Mouse (Mus musculus) testis, postnatal 14 days (tissue): ENCODE results near the gene Fam131a.
"Not testable (repeated sequence)": the region's sequence is repeated elsewhere in the genome, so short reads cannot be mapped to it uniquely, and the experiment has no call there.

Experiments used
- DNase-seq: peaks from one replicate; pipeline ENCODE4 v3.0.0; 2021; ENCODE audit warnings: low spot score

Fam131a gene

GRCm38 (mm10) chr16:20693111-20693701, at the start of gene Fam131a:
TSS of gene Fam131a (plus strand) at chr16:20693241.
- peak; percentile 82 for DNase-seq

- no peak for DNase-seq
Observed at GRCm38 (mm10) chr16:20643911-20644310, 49.1 kb upstream of the Fam131a start.

DNA sequence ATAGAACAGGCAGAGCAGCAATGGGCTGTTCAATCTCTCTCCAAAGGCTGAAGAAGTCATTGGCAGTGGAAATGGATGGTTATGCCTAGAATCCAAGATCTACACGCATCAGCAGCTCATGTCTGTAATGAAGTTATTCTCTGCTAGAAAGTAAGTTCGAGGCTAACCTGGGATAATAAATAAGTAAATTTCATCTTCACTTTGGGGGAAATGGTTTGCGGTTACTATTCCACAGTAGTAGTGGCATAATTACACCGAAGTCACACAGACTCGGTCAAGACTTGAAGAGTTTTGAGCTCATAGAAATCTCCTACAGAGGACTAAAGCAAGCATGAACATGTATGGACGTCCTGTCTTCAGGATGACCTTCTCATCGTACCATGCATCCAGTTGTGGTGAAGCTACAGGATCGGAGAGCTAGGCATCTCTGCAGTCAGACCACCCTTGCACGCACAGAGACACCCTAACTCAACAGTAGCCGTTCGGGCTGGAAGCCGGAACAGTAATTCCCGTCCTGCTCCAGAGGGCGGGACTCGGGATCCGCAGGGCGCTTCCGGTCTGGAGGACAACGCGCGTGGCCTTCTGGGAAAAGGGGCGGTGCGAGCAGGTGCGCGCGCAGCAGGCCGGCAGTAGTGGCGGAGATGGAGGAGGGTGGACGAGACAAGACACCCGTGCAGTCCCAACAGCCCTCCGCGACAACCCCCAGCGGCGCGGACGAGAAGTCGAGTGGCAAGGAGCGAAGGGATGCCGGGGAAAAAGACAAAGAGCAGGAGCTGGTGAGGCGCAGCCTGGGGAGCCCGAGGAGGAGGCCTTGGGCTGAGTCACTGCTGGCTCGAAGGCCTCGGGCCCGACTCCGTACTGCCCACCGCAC, 41.7 kb upstream of the Fam131a start, which contains the start of gene Psmd2:
Gene Psmd2, plus strand, starts transcription at position 577 of the 871 bp plus-strand sequence.
- DNase-seq = peak; percentile 97

DNA sequence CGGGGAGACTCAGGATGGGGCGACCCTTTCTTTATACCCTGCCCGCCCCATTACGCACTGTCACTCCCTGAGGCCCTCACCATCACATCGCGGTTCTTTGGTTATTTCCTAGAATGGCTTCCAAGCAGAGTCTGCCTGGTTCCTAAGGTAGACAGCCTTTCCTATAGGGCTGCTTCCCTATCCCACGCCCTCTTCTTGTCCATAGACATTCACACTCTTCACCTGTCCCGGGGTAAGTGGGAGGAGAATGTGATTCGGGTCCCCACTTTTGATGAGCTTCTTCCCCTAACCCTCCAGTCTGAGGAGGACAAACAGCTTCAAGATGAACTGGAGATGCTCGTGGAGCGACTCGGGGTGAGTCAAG, 41.1 kb upstream of the Fam131a start:
- DNase-seq = no peak

GRCm38 (mm10) chr16:20653315-20653714, 39.7 kb upstream of the Fam131a start:
- no peak for DNase-seq

DNA sequence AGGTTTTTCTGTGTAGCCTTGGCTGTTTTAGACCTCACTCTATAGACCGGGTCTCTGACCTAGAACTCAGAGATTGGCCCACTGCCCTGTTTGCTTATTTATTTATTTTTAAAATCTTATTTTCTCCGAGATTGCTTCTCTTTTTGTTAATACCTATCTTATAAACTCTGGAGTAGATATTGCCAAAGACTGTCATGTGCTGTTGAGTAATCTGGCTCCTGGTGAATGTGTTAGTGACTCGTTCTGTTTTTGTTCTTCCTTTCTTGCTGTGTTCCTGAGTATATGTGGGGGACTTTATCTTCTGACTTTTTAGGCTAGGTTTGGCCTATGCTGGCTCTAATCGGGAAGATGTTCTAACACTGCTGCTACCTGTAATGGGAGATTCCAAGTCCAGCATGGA, 35.4 kb upstream of the Fam131a start:
- DNase-seq = no peak

DNA sequence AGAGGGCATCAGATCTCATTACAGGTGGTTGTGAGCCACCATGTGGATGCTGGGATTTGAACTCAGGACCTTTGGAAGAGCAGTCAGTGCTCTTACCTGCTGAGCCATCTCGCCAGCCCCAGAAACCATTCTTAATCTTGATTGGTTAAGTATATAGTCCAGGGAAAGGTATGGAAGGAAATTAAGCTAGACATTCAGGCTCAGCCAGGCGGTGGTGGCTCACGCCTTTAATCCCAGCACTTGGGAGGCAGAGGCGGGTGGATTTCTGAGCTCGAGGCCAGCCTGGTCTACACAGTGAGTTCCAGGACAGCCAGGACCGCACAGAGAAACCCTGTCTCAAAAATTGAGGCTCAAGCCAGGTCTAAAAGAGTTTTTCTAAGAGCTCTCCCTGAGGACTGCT, 25.0 kb upstream of the Fam131a start, which contains the start of gene Eif4g1:
Gene Eif4g1, plus strand, starts transcription at position 301 of the 400 bp plus-strand sequence.
- not testable (repeated sequence) for DNase-seq

DNA sequence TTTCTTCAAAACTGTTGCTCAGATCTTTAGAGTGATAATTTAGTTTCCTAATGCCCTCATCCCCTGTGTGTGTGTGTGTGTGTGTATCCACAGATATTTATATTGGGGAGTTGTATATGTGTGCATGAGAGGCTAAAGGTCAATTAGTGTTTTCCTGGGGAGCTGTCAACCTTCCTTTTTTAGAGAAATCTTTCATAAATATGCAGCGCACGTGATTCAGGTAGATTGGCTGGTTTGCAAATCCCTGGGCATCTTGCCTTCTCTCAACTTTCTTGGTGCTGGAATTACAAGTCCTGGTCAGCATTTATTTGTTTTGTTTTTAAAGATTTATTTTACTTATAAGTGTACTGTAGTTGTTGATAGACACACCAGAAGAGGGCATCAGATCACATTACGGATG, 22.8 kb upstream of the Fam131a start:
- no peak for DNase-seq

DNA sequence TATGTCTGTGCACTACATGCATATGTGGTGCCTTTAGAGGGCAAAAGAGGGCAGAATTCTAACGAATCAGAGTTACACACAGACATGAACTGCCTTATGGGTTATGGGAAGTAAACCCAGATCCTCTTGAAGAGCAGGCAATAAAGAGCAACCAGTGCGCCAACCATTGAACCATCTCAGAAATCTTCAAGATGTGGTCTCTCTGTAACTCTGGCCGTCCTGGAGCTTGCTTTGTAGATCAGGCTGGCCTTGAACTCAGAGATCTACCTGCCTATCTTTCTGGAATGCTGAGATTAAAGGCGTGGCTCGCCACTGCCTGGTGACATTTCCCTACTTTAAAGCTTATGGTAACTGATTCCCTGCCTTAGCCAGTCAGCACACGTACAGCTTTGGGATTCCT, 21.2 kb upstream of the Fam131a start:
- DNase-seq = no peak

GRCm38 (mm10) chr16:20672500-20672902, 20.5 kb upstream of the Fam131a start:
- peak; percentile 96 for DNase-seq

DNA sequence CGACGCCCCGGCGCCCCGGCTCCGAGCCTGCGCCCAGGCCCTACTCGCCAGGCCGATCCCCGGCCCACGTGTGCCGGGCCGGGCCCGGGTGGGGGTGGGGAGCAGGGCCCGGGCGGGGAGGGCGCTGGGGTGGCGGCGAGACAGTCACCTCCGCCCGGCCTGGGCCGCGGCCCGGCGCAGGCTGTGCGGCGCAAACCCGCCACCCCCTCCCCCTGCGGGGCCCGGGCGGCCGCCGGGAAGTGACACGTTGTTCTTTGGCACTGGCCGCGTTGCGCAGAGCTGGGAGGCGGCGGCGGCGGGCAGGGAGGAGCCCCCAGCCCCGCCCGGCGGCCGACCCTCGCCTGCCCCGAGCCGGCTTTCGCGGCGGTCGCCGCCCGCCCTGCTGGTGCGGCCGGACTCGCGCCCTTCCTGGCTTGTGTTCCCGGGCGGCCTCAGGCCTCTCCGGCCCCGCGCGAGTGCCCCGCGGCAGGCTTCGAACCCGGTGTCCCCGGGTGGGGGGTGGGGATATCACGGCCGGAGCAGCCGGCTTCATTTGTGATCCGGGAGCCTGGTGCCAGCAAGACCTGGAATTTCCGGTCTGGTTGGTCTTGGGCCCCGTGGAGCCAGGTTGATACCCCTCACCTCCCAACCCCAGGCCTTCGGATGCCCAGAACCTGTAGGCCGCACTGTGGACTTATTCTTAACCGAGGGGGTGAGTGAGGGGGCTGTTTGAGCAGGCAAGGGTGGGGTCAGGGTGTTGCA, 19.9 kb upstream of the Fam131a start:
- DNase-seq = peak; percentile 68

DNA sequence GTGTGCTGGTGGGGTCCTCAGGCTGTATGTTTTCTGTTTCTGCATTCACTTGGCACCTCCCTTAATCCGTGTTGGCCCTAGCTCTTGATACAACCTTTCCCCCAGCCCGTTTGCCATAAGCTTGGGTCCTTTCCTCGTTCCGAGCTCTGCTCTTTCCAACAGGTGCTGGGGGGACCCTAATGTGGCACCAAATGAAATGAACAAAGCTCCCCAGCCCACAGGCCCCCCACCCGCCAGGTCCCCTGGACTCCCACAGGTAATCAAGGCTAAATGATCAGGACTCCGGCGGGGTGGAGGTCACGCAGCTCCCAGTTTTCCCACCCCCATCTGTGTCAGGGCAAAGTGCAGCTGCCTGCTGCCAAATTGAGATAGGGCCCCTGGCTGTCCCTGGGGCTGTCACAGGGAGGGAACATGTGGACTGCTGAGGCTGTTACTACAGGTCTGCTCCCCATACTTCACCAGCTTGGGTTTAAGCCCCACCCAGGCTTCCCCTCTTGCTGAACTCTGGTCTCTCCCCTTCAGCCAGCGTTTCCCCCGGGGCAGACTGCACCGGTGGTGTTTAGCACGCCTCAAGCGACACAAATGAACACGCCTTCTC, 19.2 kb upstream of the Fam131a start:
- DNase-seq = peak; percentile 35

GRCm38 (mm10) chr16:20675213-20675612, 17.8 kb upstream of the Fam131a start:
- no peak for DNase-seq

- DNase-seq = no peak
Observed at GRCm38 (mm10) chr16:20676702-20677101, 16.3 kb upstream of the Fam131a start.

- DNase-seq = no peak
Observed at GRCm38 (mm10) chr16:20677380-20677779, 15.7 kb upstream of the Fam131a start.

DNA sequence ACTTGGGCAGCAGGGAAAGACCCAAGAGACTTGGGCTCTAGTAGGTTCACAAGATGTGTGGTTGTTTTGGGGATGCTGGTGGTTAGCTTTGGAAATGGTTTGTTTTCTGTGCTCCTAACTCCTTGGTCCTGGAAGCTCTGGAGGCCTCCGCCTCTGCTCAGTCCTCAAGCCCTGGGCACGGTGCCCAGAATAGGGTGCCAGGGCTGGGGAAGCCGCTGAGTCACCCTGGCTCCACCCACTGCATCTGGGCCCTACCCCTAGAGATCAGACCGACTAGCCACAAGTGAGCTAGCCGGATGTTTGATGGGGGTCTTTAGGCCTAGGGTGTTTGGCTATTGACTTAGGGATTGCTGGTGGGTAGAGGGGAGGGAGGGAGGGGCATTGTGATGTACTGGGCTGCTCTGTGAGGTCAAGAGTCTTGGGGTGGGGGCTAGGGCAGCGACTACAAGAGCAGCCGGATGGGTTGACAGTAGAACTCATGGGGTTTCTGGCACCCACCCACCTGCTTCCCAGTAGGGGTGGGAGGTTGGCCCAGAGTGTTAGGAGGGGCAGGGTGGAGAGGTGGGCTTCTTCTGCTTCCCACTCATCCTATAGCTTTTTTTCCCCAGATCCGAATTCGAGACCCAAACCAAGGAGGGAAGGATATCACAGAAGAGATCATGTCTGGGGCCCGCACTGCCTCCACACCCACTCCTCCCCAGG, 14.9 kb upstream of the Fam131a start:
- peak; percentile 58 for DNase-seq

GRCm38 (mm10) chr16:20690774-20691173, 2.3 kb upstream of the Fam131a start:
- DNase-seq = no peak

DNA sequence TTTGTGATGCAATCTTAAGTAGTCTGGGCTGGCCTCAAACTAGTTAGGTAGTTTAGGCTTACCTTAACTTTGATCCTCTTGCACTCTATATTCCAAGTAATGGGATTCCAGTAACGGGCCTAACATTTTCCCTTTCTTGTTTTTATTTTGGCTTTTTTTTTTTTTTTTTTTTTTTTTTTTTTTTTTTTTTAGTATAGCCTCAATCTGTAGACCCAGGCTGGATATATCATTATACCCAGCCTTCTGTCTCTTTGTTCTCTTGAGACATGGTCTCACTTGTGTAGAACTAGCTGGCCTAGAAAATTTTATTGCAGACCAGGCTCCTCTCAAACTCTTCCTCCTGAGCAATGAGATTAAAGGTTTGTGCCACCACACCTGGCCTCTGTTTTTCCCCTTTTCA, 1.4 kb upstream of the Fam131a start:
- DNase-seq = no peak

- no peak for DNase-seq
Observed at GRCm38 (mm10) chr16:20692241-20692965, 638 bp upstream of the Fam131a start.

- DNase-seq = no peak
Observed at GRCm38 (mm10) chr16:20694781-20695180, 1.7 kb downstream of the Fam131a start.
